Mouse (Mus musculus): ENCODE results near the gene Scgb1a1.

DNA sequence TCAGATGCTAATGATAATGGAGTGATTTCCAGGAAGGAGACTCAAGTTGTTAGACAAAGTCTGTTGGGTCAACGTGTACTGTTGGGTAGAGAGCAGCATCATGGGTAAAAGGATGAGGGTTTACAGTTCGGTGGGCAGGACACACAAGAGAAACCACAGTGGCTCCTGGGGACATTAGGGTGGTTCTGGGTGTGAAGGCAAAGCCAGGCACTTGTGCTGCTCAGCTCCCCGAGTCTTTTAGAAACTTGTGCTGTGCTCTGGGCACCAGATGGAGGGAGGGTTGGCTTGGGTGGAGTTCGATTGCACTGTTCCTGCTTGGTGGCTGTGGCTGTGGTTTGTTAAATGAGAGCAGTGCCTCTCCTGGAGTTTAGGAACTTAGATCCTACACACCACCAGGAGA lies 16.2 kb upstream of the Scgb1a1 start:
- no peak for TF ChIP-seq EP300 (IDR thresholded peaks at IDR 0.05; ENCODE audit: low read depth in 1 of 2, low read length in 2 of 2)
- no peak for TF ChIP-seq CTCF (IDR thresholded peaks at IDR 0.05 in 2 of 3, conservative IDR thresholded peaks at IDR 0.05 in 1 of 3; ENCODE audit: control insufficient read depth in 1 of 3, insufficient read depth in 1 of 3, low read depth in 2 of 3, low read length in 3 of 3, poor library complexity in 1 of 3, severe bottlenecking in 1 of 3)
- no peak for TF ChIP-seq POLR2A (IDR thresholded peaks at IDR 0.05; ENCODE audit: control insufficient read depth in 1 of 2, insufficient read depth in 1 of 2, low read depth in 1 of 2, low read length in 2 of 2, poor library complexity in 1 of 2)
- TF ChIP-seq CHD2 (IDR thresholded peaks at IDR 0.05; ENCODE audit: low read length): no peak
- no peak for TF ChIP-seq HCFC1 (IDR thresholded peaks at IDR 0.05; ENCODE audit: low read depth, low read length)
- no peak for TF ChIP-seq RCOR1 (IDR thresholded peaks at IDR 0.05; ENCODE audit: low read depth, low read length)
- no peak for TF ChIP-seq GATA1 (IDR thresholded peaks at IDR 0.05; ENCODE audit: low read depth, low read length)

All from MEL (cell line).